Mouse (Mus musculus): Measurements from ENCODE around the gene Mfng.

DNA sequence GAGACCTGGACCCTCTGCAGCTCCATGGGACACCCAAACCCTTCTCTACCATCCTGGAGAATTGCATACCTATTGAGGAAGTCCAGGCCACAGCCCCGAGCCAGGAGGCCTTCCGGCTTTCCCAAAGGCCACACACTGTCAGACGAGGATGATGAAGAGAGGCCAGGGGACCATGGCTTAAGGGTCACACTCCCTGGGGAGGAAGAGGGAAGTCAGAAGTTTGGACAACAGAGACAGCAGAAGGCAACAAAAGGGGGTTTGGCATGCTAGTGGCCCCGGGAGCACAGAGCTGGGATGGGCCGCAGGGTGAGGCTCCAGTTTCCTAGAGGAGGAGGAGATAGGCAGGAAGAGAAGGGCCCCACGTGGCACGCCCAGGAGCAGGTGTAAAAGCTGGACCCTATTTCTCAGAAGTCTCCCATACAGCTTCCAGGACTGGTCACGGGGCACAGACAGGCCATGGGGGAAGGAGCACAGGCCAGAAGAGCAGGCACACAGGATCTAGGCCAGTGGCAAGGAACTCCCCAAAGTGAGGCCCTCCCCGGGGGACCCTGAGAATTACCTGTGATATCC is 14.1 kb upstream of the Mfng start:
- TF ChIP-seq POLR2A (IDR thresholded peaks at IDR 0.05; ENCODE audit: low read depth, low read length) (no peak), CTCF (conservative IDR thresholded peaks at IDR 0.05; ENCODE audit: insufficient read depth, insufficient read length, low read depth, low read length) (no peak)

Measured in kidney, adult 2 months (tissue).